Mouse (Mus musculus) megakaryocyte-erythroid progenitor cell, adult 5-6 weeks (primary cell): ENCODE measurements around the gene Pias4. TPM values are rescaled to one million over a fixed set of nuclear protein-coding genes. Genes with fewer than 3 reads are reported as not detected.
A peak's percentile ranks its signal among the peaks of the same experiment; 100 is the strongest.

Source experiments
- ATAC-seq: replicated peaks from 2 replicates; pipeline ENCODE4 v1.8.0; 2016; ENCODE audit warnings: mild to moderate bottlenecking, inconsistent platforms; ENCODE audit not compliant: severe bottlenecking, poor library complexity, low FRiP score, low TSS enrichment
- total RNA-seq, 2 experiments: library from RNA; stranded (forward) in 1 of 2; stranded (reverse) in 1 of 2; fragments of 200-1000, 215-1000 nt in 1 of 2; fragments of >200 nt in 1 of 2; fragmentation: Nextera tagmentation in 1 of 2; gene quantifications; 2 replicates each; pipeline ENCODE4 v1.2.3; 2014 to 2017

Gene Pias4
- total RNA-seq, 2 experiments from 2014 or later: 15.2 to 20.8 TPM

DNA sequence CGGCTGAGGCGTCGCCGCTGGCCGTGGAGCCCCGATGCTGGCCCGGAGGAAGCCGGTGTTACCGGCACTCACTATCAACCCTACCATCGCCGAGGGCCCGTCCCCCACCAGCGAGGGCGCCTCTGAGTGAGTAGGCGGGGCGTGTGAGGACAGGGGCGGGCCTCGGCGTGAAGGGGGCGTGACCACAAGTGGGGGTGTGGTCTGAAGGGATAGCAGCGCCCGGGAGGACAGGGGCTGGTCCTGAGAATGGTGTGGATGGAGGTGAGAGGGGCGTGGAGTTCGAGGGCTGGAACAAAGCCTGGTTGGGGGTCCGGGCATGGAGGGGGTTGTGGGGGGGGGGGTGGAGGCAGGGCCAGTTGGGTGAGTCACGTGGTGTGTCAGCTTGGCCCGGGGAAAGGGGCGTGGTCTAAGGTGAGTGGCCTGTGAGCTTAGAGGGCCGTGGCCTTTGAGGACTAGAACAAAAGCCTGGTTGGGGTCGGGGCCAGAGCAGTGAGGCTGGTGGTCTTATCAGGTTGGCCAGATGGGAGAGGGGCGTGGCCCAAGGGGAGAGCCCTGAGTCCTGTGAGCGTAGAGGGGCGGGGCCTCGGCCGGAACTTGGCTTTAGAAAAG is 61.5 kb downstream of the Pias4 start:
- ATAC-seq: peak; percentile 73

DNA sequence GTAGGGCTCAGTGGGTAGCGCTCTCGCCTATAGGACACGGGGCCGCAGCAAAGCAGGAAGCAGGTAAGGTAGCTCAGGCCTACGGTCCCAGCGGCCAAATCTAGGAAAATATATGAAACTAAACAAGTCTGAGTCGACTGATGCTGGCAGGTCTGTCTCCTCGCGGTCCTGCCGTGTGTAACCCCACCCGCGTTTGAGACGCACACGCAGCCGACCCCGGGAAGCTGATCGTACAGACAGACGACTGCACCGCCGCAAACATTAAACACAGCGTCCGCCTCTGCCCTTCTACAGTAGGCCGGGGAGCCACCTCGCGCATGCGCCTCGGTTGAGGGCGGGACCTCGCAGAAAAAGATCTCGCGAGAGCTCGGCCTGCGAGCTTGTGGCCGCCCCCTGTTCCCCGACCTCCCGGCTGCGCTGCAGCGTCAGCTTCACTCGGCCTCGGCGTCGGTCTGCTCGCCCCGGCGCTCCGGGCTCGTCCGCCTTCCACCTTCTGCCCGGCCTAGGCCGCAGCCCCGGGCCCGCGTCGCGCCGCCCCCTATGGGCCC is 62.1 kb downstream of the Pias4 start, which contains the start of gene Map2k2:
Gene Map2k2 (plus strand): TSS at position 351 of the 548 bp plus-strand sequence.
- ATAC-seq: peak; percentile 77

Other genes starting within 250 kb of the Pias4 start
Only the 30 nearest of the 32 such genes appear.
- 1.5 and 3.6 TPM in 2 replicates for gene Gng7, start 153.0 kb downstream of the Pias4 start, total RNA-seq (2014; fragmentation: Nextera tagmentation)
- gene Gng7, start 153.0 kb downstream of the Pias4 start, total RNA-seq (2017): 0.14 and 0.46 TPM in 2 replicates
- gene Diras1, start 142.3 kb downstream of the Pias4 start, total RNA-seq (2014; fragmentation: Nextera tagmentation): not detected in 2 replicates
- not detected in 2 replicates for gene Diras1, start 142.3 kb downstream of the Pias4 start, total RNA-seq (2017)
- gene Slc39a3, start 130.5 kb downstream of the Pias4 start, total RNA-seq (2014; fragmentation: Nextera tagmentation): 7.0 TPM in 2 replicates
- 3.4 and 7.2 TPM in 2 replicates for gene Slc39a3, start 130.5 kb downstream of the Pias4 start, total RNA-seq (2017)
- gene Sgta, start 107.7 kb downstream of the Pias4 start, total RNA-seq (2014; fragmentation: Nextera tagmentation): 59.4 and 61.4 TPM in 2 replicates
- gene Sgta, start 107.7 kb downstream of the Pias4 start, total RNA-seq (2017): 34.2 and 41.6 TPM in 2 replicates
- gene Thop1, start 97.9 kb downstream of the Pias4 start, total RNA-seq (2014; fragmentation: Nextera tagmentation): 40.7 and 52.0 TPM in 2 replicates
- gene Thop1, start 97.9 kb downstream of the Pias4 start, total RNA-seq (2017): 46.0 and 58.3 TPM in 2 replicates
- not detected in 2 replicates for gene Creb3l3, start 69.0 kb downstream of the Pias4 start, total RNA-seq (2014; fragmentation: Nextera tagmentation)
- not detected in 2 replicates for gene Creb3l3, start 69.0 kb downstream of the Pias4 start, total RNA-seq (2017)
- 111 and 122 TPM in 2 replicates for gene Map2k2, start 62.0 kb downstream of the Pias4 start, total RNA-seq (2014; fragmentation: Nextera tagmentation)
- 38.7 and 50.2 TPM in 2 replicates for gene Map2k2, start 62.0 kb downstream of the Pias4 start, total RNA-seq (2017)
- gene Zbtb7a, start 32.7 kb downstream of the Pias4 start, total RNA-seq (2014; fragmentation: Nextera tagmentation): 33.4 and 34.4 TPM in 2 replicates
- 8.5 and 15.9 TPM in 2 replicates for gene Zbtb7a, start 32.7 kb downstream of the Pias4 start, total RNA-seq (2017)
- 1,282 and 1,455 TPM in 2 replicates for gene Eef2, start 8.7 kb upstream of the Pias4 start, total RNA-seq (2014; fragmentation: Nextera tagmentation)
- 1,743 and 1,799 TPM in 2 replicates for gene Eef2, start 8.7 kb upstream of the Pias4 start, total RNA-seq (2017)
- 27.7 and 51.7 TPM in 2 replicates for gene Dapk3, start 15.1 kb upstream of the Pias4 start, total RNA-seq (2014; fragmentation: Nextera tagmentation)
- gene Dapk3, start 15.1 kb upstream of the Pias4 start, total RNA-seq (2017): 16.2 and 30.9 TPM in 2 replicates
- gene 4930442H23Rik, start 15.9 kb upstream of the Pias4 start, total RNA-seq (2014; fragmentation: Nextera tagmentation): not detected in 2 replicates
- not detected in 2 replicates for gene 4930442H23Rik, start 15.9 kb upstream of the Pias4 start, total RNA-seq (2017)
- not detected in 2 replicates for gene Nmrk2, start 34.1 kb upstream of the Pias4 start, total RNA-seq (2014; fragmentation: Nextera tagmentation)
- gene Nmrk2, start 34.1 kb upstream of the Pias4 start, total RNA-seq (2017): not detected in 2 replicates
- gene Atcay, start 62.9 kb upstream of the Pias4 start, total RNA-seq (2014; fragmentation: Nextera tagmentation): not detected in 2 replicates
- gene Atcay, start 62.9 kb upstream of the Pias4 start, total RNA-seq (2017): not detected in 2 replicates
- gene Zfr2, start 65.2 kb upstream of the Pias4 start, total RNA-seq (2014; fragmentation: Nextera tagmentation): 1.1 and 3.5 TPM in 2 replicates
- gene Zfr2, start 65.2 kb upstream of the Pias4 start, total RNA-seq (2017): 0.46 TPM in 1 of 2 replicates, not detected in the other
- gene Matk, start 85.0 kb upstream of the Pias4 start, total RNA-seq (2014; fragmentation: Nextera tagmentation): 2.9 and 9.8 TPM in 2 replicates
- gene Matk, start 85.0 kb upstream of the Pias4 start, total RNA-seq (2017): 5.5 and 5.6 TPM in 2 replicates
- gene Mrpl54, start 99.0 kb upstream of the Pias4 start, total RNA-seq (2014; fragmentation: Nextera tagmentation): 130 and 158 TPM in 2 replicates
- gene Mrpl54, start 99.0 kb upstream of the Pias4 start, total RNA-seq (2017): 157 and 212 TPM in 2 replicates
- 28.9 and 32.6 TPM in 2 replicates for gene Apba3, start 99.0 kb upstream of the Pias4 start, total RNA-seq (2014; fragmentation: Nextera tagmentation)
- 2.6 and 16.7 TPM in 2 replicates for gene Apba3, start 99.0 kb upstream of the Pias4 start, total RNA-seq (2017)
- 0.81 and 7.3 TPM in 2 replicates for gene Tjp3, start 123.7 kb upstream of the Pias4 start, total RNA-seq (2014; fragmentation: Nextera tagmentation)
- gene Tjp3, start 123.7 kb upstream of the Pias4 start, total RNA-seq (2017): 1.3 and 2.5 TPM in 2 replicates
- 40.4 and 51.0 TPM in 2 replicates for gene Pip5k1c, start 125.0 kb upstream of the Pias4 start, total RNA-seq (2014; fragmentation: Nextera tagmentation)
- 17.3 and 26.2 TPM in 2 replicates for gene Pip5k1c, start 125.0 kb upstream of the Pias4 start, total RNA-seq (2017)
- 26.4 and 46.2 TPM in 2 replicates for gene Cactin, start 153.2 kb upstream of the Pias4 start, total RNA-seq (2014; fragmentation: Nextera tagmentation)
- gene Cactin, start 153.2 kb upstream of the Pias4 start, total RNA-seq (2017): 30.4 and 33.4 TPM in 2 replicates
- 0.66 and 2.3 TPM in 2 replicates for gene Tbxa2r, start 160.8 kb upstream of the Pias4 start, total RNA-seq (2014; fragmentation: Nextera tagmentation)
- gene Tbxa2r, start 160.8 kb upstream of the Pias4 start, total RNA-seq (2017): 0.52 TPM in 1 of 2 replicates, not detected in the other
- not detected in 2 replicates for gene Gipc3, start 175.3 kb upstream of the Pias4 start, total RNA-seq (2014; fragmentation: Nextera tagmentation)
- not detected in 2 replicates for gene Gipc3, start 175.3 kb upstream of the Pias4 start, total RNA-seq (2017)
- gene Hmg20b, start 182.6 kb upstream of the Pias4 start, total RNA-seq (2014; fragmentation: Nextera tagmentation): 25.7 and 37.6 TPM in 2 replicates
- 44.2 and 61.1 TPM in 2 replicates for gene Hmg20b, start 182.6 kb upstream of the Pias4 start, total RNA-seq (2017)
- gene Mfsd12, start 189.6 kb upstream of the Pias4 start, total RNA-seq (2014; fragmentation: Nextera tagmentation): 15.7 and 16.4 TPM in 2 replicates
- gene Mfsd12, start 189.6 kb upstream of the Pias4 start, total RNA-seq (2017): 13.9 and 14.1 TPM in 2 replicates
- 0.70 TPM in 1 of 2 replicates, not detected in the other for gene 4930404N11Rik, start 197.9 kb upstream of the Pias4 start, total RNA-seq (2014; fragmentation: Nextera tagmentation)
- 1.9 TPM in 1 of 2 replicates, not detected in the other for gene 4930404N11Rik, start 197.9 kb upstream of the Pias4 start, total RNA-seq (2017)
- 28.5 and 50.0 TPM in 2 replicates for gene Fzr1, start 210.6 kb upstream of the Pias4 start, total RNA-seq (2014; fragmentation: Nextera tagmentation)
- 12.2 and 14.9 TPM in 2 replicates for gene Fzr1, start 210.6 kb upstream of the Pias4 start, total RNA-seq (2017)
- 12.3 and 31.4 TPM in 2 replicates for gene Dohh, start 216.5 kb upstream of the Pias4 start, total RNA-seq (2014; fragmentation: Nextera tagmentation)
- 31.2 and 37.8 TPM in 2 replicates for gene Dohh, start 216.5 kb upstream of the Pias4 start, total RNA-seq (2017)
- gene Gm48551, start 216.5 kb upstream of the Pias4 start, total RNA-seq (2014; fragmentation: Nextera tagmentation): 1.2 and 6.3 TPM in 2 replicates
- gene Gm48551, start 216.5 kb upstream of the Pias4 start, total RNA-seq (2017): 0.11 and 2.6 TPM in 2 replicates
- 4.0 TPM in 1 of 2 replicates, not detected in the other for gene Gm48552, start 221.1 kb upstream of the Pias4 start, total RNA-seq (2014; fragmentation: Nextera tagmentation)
- gene Gm48552, start 221.1 kb upstream of the Pias4 start, total RNA-seq (2017): not detected in 2 replicates
- 7.7 and 12.8 TPM in 2 replicates for gene Smim24, start 225.1 kb upstream of the Pias4 start, total RNA-seq (2014; fragmentation: Nextera tagmentation)
- gene Smim24, start 225.1 kb upstream of the Pias4 start, total RNA-seq (2017): 7.4 and 7.5 TPM in 2 replicates